Mouse (Mus musculus) lung, adult 2 months (tissue): ENCODE results near the gene Ascc2. TPM values are rescaled to one million over a fixed set of nuclear protein-coding genes. Genes with fewer than 3 reads are reported as not detected.

Experiments used
- DNase-seq: peaks from one replicate; pipeline ENCODE4 v3.0.0; 2022
- H3K4me1 ChIP-seq: fragments of 200-500 bp; 2 replicates; pipeline ENCODE4 v1.6.1; 2011; ENCODE audit warnings: low read length; ENCODE audit not compliant: control insufficient read depth, insufficient read depth
- H3K4me3 ChIP-seq: fragments of 200-500 bp; replicated peaks from 2 replicates; pipeline ENCODE3; 2011; ENCODE audit warnings: low read depth, mild to moderate bottlenecking, control low read depth, low read length; ENCODE audit errors: extremely low read depth
- CTCF ChIP-seq: fragments of 200-500 bp; IDR thresholded peaks from 2 replicates; pipeline ENCODE4 v1.5.1; 2011; ENCODE audit warnings: mild to moderate bottlenecking, low read length, control low read depth; ENCODE audit not compliant: insufficient read depth
- POLR2A ChIP-seq: fragments of 200-500 bp; IDR thresholded peaks from 2 replicates; pipeline ENCODE4 v1.6.1; 2011; ENCODE audit warnings: low read depth, mild to moderate bottlenecking, control low read depth, low read length, borderline replicate concordance; ENCODE audit errors: extremely low read depth
- WGBS: fragments of 180-500 bp; shearing (Covaris S2); methylation state at CpG from one replicate; pipeline ENCODE4 v1.1.7; 2018; 5-methylcytosine and 5-hydroxymethylcytosine counted together
- polyA plus RNA-seq: library from polyadenylated mRNA; depleted of rRNA; stranded (reverse); fragments of >200 nt; gene quantifications from 2 replicates; pipeline ENCODE4 v1.2.3, GENCODE M21; 2012; rRNA removed

The Ascc2 gene
- polyA plus RNA-seq, 1 experiment, result 34.0 TPM

DNA sequence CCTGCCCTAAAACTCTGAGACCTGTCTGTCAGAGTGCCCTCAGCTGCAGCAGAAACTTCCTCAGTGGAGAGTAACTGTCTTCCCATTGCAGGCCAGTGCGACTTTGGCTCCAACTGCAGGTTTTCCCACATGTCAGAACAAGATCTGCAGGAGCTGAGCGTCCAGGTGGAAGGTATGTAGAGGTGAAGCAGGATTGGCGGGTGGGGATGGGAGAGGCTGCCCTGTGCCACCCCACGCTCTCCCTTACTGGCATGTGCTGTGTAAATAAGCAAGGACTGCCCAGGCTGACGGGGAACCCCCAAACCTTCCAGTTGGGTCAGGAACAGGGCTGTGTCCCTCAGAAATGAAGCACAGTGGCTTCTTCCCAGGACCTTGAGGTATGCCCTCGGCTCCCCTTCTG is 92.5 kb downstream of the Ascc2 start:
- 68% methylated on average over 6 of the region's 6 CpGs for WGBS
- DNase-seq, result no peak
- Histone ChIP-seq H3K4me3 (no peak overlapping the region), H3K4me1 (peaks cover 6% of the 10 kb centered on the region)
- TF ChIP-seq CTCF, result no peak
- no peak for TF ChIP-seq POLR2A

- WGBS, result 79% methylated on average over 5 of the region's 5 CpGs
- TF ChIP-seq POLR2A (no peak), CTCF (no peak)
- Histone ChIP-seq H3K4me3 (no peak overlapping the region), H3K4me1 (peaks cover 6% of the 10 kb centered on the region)
- no peak for DNase-seq
These were observed 93.4 kb downstream of the Ascc2 start for GRCm38 (mm10) chr11:4730913-4731312.

DNA sequence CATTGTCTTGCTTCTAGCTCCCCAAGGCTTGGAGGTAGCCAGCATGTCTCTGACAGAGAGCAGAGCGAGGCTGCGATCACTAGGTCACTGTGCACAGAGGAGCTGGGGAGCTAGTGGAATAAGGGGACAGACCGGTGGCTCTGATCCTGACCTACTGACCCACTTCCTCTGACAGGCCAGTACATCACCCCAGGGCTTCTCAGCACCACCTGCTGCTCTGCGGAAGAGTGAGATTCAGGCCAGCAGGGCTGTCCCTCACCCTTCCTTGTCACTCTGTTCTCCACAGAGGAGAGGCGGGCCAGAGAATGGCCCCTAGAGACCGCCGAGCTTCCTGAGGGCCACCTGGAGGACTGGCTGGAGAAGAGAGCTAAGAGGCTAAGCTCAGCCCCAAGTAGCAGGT is 94.2 kb downstream of the Ascc2 start:
- peaks cover 6% of the 10 kb centered on the region for H3K4me1 ChIP-seq
- H3K4me3 ChIP-seq, result no peak overlapping the region
- TF ChIP-seq POLR2A (no peak), CTCF (no peak)
- DNase-seq, result no peak
- 88% methylated on average over 7 of the region's 7 CpGs for WGBS

- Histone ChIP-seq H3K4me1 (peaks cover 6% of the 10 kb centered on the region), H3K4me3 (no peak overlapping the region)
- DNase-seq, result no peak
- no peak for TF ChIP-seq POLR2A
- TF ChIP-seq CTCF, result no peak
- WGBS, result 54% methylated on average over 12 of the region's 12 CpGs
These were observed 96.6 kb downstream of the Ascc2 start for GRCm38 (mm10) chr11:4734179-4734578.

Other genes starting within 250 kb of the Ascc2 start
- 0.06 TPM in 1 of 2 replicates, not detected in the other for gene Hormad2, start 196.6 kb upstream of the Ascc2 start, polyA plus RNA-seq
- 33.9 and 44.1 TPM in 2 replicates for gene Mtmr3, start 42.9 kb upstream of the Ascc2 start, polyA plus RNA-seq
- not detected in 2 replicates for gene Gm11032, start 17.7 kb upstream of the Ascc2 start, polyA plus RNA-seq
- gene Uqcr10, start 66.6 kb downstream of the Ascc2 start, polyA plus RNA-seq, result 460 and 481 TPM in 2 replicates
- 51.4 and 55.1 TPM in 2 replicates for gene Zmat5, start 66.9 kb downstream of the Ascc2 start, polyA plus RNA-seq
- gene Cabp7, start 109.0 kb downstream of the Ascc2 start, polyA plus RNA-seq, result 0.25 TPM in 1 of 2 replicates, not detected in the other
- gene Nf2, start 211.8 kb downstream of the Ascc2 start, polyA plus RNA-seq, result 42.5 and 50.9 TPM in 2 replicates
- gene Nipsnap1, start 236.2 kb downstream of the Ascc2 start, polyA plus RNA-seq, result 7.1 and 16.2 TPM in 2 replicates